Mouse (Mus musculus) liver, embryonic 14.5 days (tissue): ENCODE data around the gene Lrrc29.

Experiments used
- CTCF ChIP-seq: IDR thresholded peaks from 2 replicates; pipeline ENCODE4 v1.5.1; 2016; ENCODE audit warnings: antibody characterized with exemption, low read depth, control low read depth
- EP300 ChIP-seq: IDR thresholded peaks from 2 replicates; pipeline ENCODE4 v1.6.1; 2016; ENCODE audit warnings: antibody characterized with exemption, low read depth

GRCm38 (mm10) chr8:105307670-105308069 is 18.4 kb downstream of the Lrrc29 start:
- TF ChIP-seq CTCF: no peak
- no peak for TF ChIP-seq EP300
